Mouse (Mus musculus) CH12.LX (cell line): Measurements from ENCODE around the gene Tbx1.

Experiments
- CHD1 ChIP-seq: IDR thresholded peaks from 2 replicates; pipeline ENCODE4 v1.6.1; 2012; ENCODE audit warnings: low read depth, low read length, improper control_type of control experiment, inconsistent platforms
- CTCF ChIP-seq, 2 experiments: IDR thresholded peaks in 1 of 2; conservative IDR thresholded peaks in 1 of 2; 2 replicates each; pipeline ENCODE4 v1.5.1; 2011 to 2012; ENCODE audit warnings: low read depth in 2 of 2, low read length in 2 of 2, improper control_type of control experiment in 1 of 2, inconsistent platforms in 1 of 2, mild to moderate bottlenecking in 1 of 2, moderate library complexity in 1 of 2
- E2F4 ChIP-seq: IDR thresholded peaks from 2 replicates; pipeline ENCODE4 v1.6.1; 2011; ENCODE audit warnings: low read depth, low read length, improper control_type of control experiment; ENCODE audit not compliant: insufficient replicate concordance
- ELF1 ChIP-seq: IDR thresholded peaks from 2 replicates; pipeline ENCODE4 v1.6.1; 2014; ENCODE audit warnings: low read depth, mild to moderate bottlenecking, inconsistent platforms, low read length, improper control_type of control experiment
- EP300 ChIP-seq: IDR thresholded peaks from 2 replicates; pipeline ENCODE4 v1.6.1; 2011; ENCODE audit warnings: low read length, improper control_type of control experiment
- HCFC1 ChIP-seq: IDR thresholded peaks from 2 replicates; pipeline ENCODE4 v1.6.1; 2012; ENCODE audit warnings: low read depth, mild to moderate bottlenecking, inconsistent platforms, low read length, improper control_type of control experiment
- MAFK ChIP-seq: IDR thresholded peaks from 2 replicates; pipeline ENCODE4 v1.6.1; 2011; ENCODE audit warnings: low read length, improper control_type of control experiment; ENCODE audit not compliant: insufficient replicate concordance
- MAX ChIP-seq: IDR thresholded peaks from 2 replicates; pipeline ENCODE4 v1.6.1; 2011; ENCODE audit warnings: low read length, improper control_type of control experiment
- PAX5 ChIP-seq: IDR thresholded peaks from 2 replicates; pipeline ENCODE4 v1.6.1; 2012; ENCODE audit warnings: low read length, inconsistent platforms, mixed read lengths
- POLR2A ChIP-seq: IDR thresholded peaks from 2 replicates; pipeline ENCODE4 v1.6.1; 2011; ENCODE audit warnings: low read depth, mild to moderate bottlenecking, improper control_type of control experiment, low read length
- RCOR1 ChIP-seq: conservative IDR thresholded peaks from 2 replicates; pipeline ENCODE4 v1.6.1; 2012; ENCODE audit warnings: low read depth, mild to moderate bottlenecking, inconsistent platforms, low read length, improper control_type of control experiment
- TBP ChIP-seq: conservative IDR thresholded peaks from 2 replicates; pipeline ENCODE4 v1.6.1; 2011; ENCODE audit warnings: low read depth, low read length, improper control_type of control experiment
- TCF12 ChIP-seq: IDR thresholded peaks from 2 replicates; pipeline ENCODE4 v1.6.1; 2014; ENCODE audit warnings: low read depth, mild to moderate bottlenecking, inconsistent platforms, low read length, improper control_type of control experiment
- ZMIZ1 ChIP-seq: IDR thresholded peaks from 2 replicates; pipeline ENCODE4 v1.6.1; 2012; ENCODE audit warnings: low read depth, mild to moderate bottlenecking, inconsistent platforms, low read length, improper control_type of control experiment

DNA sequence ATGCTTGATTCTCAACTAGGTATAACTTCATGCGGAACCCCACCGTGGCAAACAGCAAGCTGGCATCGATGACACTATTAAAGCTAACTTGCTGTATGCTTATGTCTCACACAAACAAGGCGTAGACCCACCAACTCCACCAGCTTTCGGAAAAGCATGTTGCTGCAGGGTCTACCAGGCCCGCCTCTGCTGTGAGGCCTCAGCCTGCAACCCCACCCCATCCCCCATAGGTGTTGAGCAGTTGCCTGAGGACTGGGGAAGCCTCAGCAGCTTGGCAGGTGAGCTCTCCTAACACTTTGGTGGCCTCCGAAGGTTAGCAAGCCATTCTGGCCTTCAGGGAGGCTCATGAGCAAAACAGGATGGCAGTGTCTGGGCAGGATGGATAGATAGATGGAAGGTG, 21.9 kb downstream of the Tbx1 start:
- TF ChIP-seq PAX5 (no peak), CTCF (conservative IDR thresholded peaks at IDR 0.05 in 1 of 2, IDR thresholded peaks at IDR 0.05 in 1 of 2; ENCODE audit: low read depth in 2 of 2, low read length in 2 of 2) (no peak), POLR2A (no peak), TBP (no peak), RCOR1 (no peak), E2F4 (no peak), HCFC1 (no peak), MAX (no peak), MAFK (no peak), ZMIZ1 (no peak), CHD1 (no peak), ELF1 (no peak), EP300 (no peak), TCF12 (no peak)
